Mouse (Mus musculus) lung, postnatal 10 days (tissue): ENCODE measurements around the gene Rin2.
"Not testable (repeated sequence)": the region's sequence is repeated elsewhere in the genome, so short reads cannot be mapped to it uniquely, and the experiment has no call there.

ENCODE experiments used
- DNase-seq: peaks from one replicate; pipeline ENCODE4 v3.0.0; 2021

The Rin2 gene

GRCm38 (mm10) chr2:145903983-145904616, 229.1 kb downstream of the Rin2 start:
- DNase-seq = no peak

- no peak for DNase-seq
These were observed 230.1 kb downstream of the Rin2 start for GRCm38 (mm10) chr2:145905156-145905555.

- DNase-seq = not testable (repeated sequence)
These were observed 230.9 kb downstream of the Rin2 start for GRCm38 (mm10) chr2:145905884-145906283.

GRCm38 (mm10) chr2:145920941-145921650, 246.1 kb downstream of the Rin2 start:
- no peak for DNase-seq

- DNase-seq = peak; percentile 96
These were observed 259.6 kb downstream of the Rin2 start, which contains the start of the genes Cfap61 and Crnkl1 for GRCm38 (mm10) chr2:145934339-145935231. TSS of gene Cfap61 (plus strand) at chr2:145934784. TSS of gene Crnkl1 (minus strand) at chr2:145935014.

- DNase-seq = no peak
These were observed 262.0 kb downstream of the Rin2 start for GRCm38 (mm10) chr2:145936975-145937374.
